Mouse (Mus musculus): ENCODE data around the gene Scd1.
A peak's percentile ranks its signal among the peaks of the same experiment; 100 is the strongest.

The Scd1 gene

GRCm38 (mm10) chr19:44365733-44366132, 41.9 kb downstream of the Scd1 start:
- no peak for DNase-seq (ENCODE audit: low read depth, low spot score)

- no peak for DNase-seq (ENCODE audit: low read depth, low spot score)
These were observed 43.6 kb downstream of the Scd1 start for GRCm38 (mm10) chr19:44364029-44364428.

GRCm38 (mm10) chr19:44363529-44363928, 44.1 kb downstream of the Scd1 start:
- DNase-seq (ENCODE audit: low read depth, low spot score), result peak; percentile 83

- DNase-seq (ENCODE audit: low read depth, low spot score), result no peak
These were observed 49.0 kb downstream of the Scd1 start for GRCm38 (mm10) chr19:44358700-44359099.

GRCm38 (mm10) chr19:44351756-44352155, 55.9 kb downstream of the Scd1 start:
- no peak for DNase-seq (ENCODE audit: low read depth, low spot score)

- no peak for DNase-seq (ENCODE audit: low read depth, low spot score)
These were observed 58.0 kb downstream of the Scd1 start for GRCm38 (mm10) chr19:44349689-44350088.
